Mouse (Mus musculus): ENCODE data around the gene Xpnpep1. TPM values are rescaled to one million over a fixed set of nuclear protein-coding genes. Genes with fewer than 3 reads are reported as not detected.

Gene Xpnpep1
- polyA plus RNA-seq (2015; fragmentation: Nextera tagmentation; extraction: Ambion mirVana): 128 and 135 TPM in 2 replicates

GRCm38 (mm10) chr19:53040164-53041132 is at the start of gene Xpnpep1:
Gene Xpnpep1, minus strand, starts transcription at chr19:53040214.
- no peaks in the 10 kb centered on the region for H3K27me3 ChIP-seq
- H3K27ac ChIP-seq: peak within 1 kb of the TSS; percentile 90
- H3K36me3 ChIP-seq: no peaks in the 10 kb centered on the region
- H3K9ac ChIP-seq: peak within 1 kb of the TSS; percentile 43; the same call in 1 of the 2 replicates
- no peaks in the 10 kb centered on the region for H3K9me3 ChIP-seq (replicated peaks)
- no peak for ATAC-seq (replicated peaks; ENCODE audit: insufficient number of reproducible peaks, insufficient read depth, low FRiP score, low read depth)
- H3K4me1 ChIP-seq (replicated peaks): peaks cover 39% of the 10 kb centered on the region
- WGBS: 71% methylated on average over 23 of the region's 23 CpGs
- H3K4me3 ChIP-seq: peak within 1 kb of the TSS; percentile 93
- peak within 1 kb of the TSS; percentile 80 for H3K4me2 ChIP-seq

DNA sequence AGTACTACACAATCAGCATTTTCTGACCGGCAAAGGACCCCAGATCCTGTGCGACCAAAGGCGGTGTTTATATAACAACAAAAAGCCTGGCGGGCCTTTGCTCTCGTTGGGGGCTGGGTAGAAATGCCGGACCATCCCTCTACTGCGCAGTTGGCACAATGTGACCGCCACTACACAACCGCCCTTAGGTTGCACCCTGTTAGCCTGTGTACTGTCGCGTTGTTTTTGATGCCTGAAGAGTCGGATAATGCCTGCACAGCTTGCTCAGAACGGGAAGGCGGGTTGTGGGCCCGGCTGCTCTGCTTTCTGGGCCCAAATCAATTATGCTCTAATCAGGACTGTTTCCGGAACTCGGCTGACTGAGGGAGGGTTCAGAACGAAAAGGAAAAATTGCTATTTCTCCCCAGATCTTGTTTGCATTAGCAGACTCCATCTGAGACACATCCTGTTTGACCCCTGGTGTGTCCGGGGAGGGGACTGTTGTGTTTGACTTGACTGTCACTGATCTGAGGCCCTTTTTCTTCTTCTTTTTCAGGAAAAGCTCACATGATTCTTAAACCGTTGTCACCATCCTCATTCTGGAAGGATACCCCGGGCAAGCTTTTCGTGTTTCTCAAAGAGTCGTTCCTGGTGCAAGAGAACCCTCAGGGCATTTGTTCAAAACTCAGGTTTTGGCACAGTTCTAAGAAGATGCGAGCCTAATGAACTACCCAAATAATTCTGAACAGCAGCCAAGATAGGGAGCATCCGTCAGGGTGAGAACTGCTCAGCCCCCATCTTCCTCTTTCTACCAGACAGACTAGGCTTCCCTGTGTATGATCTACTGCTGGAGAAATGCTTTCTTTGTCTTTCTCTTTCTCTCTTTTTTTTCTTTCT is 47.5 kb upstream of the Xpnpep1 start:
- peak; percentile 73 for ATAC-seq (replicated peaks; ENCODE audit: insufficient number of reproducible peaks, insufficient read depth, low FRiP score, low read depth)
- no peak overlapping the region for H3K9ac ChIP-seq

DNA sequence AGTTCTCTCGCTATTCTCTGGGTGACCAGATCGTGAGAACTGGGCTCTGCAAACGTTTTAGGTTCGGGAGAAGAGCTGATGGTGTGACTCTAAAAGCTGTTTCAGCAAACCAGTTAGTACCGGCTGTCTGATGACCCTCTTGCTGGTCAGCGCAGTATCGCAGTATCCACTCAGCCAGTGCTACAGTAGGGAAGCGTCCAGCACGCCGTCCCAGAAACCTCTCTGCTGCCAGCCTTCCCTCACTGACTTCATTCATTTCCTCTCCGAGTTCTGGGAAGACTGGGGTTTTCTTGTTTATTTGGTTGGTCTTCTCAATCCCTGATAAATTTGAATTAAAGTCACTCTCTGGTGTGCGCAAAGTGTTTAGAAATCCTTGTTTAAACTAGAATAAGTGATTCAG is 46.8 kb upstream of the Xpnpep1 start:
- Histone ChIP-seq H3K27ac (peak overlapping the region; percentile 82), H3K9ac (no peak overlapping the region), H3K9me3 (replicated peaks) (no peaks in the 10 kb centered on the region), H3K4me2 (peak overlapping the region; percentile 47), H3K36me3 (no peaks in the 10 kb centered on the region), H3K4me3 (no peak overlapping the region), H3K4me1 (replicated peaks) (peaks cover 10% of the 10 kb centered on the region), H3K27me3 (no peaks in the 10 kb centered on the region)
- 38% methylated on average over 12 of the region's 12 CpGs for WGBS
- no peak; the same call in 1 of the 2 replicates for ATAC-seq (replicated peaks; ENCODE audit: insufficient number of reproducible peaks, insufficient read depth, low FRiP score, low read depth)

More for the DNA sequence above, 47.5 kb upstream of the Xpnpep1 start:
- H3K27ac ChIP-seq: peak overlapping the region; percentile 82
- H3K4me2 ChIP-seq: peak overlapping the region; percentile 47
- H3K4me3 ChIP-seq: 0 out of 2 replicates have a peak overlapping the region, but pooled peaks have one; percentile 2
- peaks cover 10% of the 10 kb centered on the region for H3K4me1 ChIP-seq (replicated peaks)
- no peaks in the 10 kb centered on the region for H3K36me3 ChIP-seq
- no peaks in the 10 kb centered on the region for H3K9me3 ChIP-seq (replicated peaks)
- no peaks in the 10 kb centered on the region for H3K27me3 ChIP-seq
- WGBS: 36% methylated on average over 25 of the region's 25 CpGs

DNA sequence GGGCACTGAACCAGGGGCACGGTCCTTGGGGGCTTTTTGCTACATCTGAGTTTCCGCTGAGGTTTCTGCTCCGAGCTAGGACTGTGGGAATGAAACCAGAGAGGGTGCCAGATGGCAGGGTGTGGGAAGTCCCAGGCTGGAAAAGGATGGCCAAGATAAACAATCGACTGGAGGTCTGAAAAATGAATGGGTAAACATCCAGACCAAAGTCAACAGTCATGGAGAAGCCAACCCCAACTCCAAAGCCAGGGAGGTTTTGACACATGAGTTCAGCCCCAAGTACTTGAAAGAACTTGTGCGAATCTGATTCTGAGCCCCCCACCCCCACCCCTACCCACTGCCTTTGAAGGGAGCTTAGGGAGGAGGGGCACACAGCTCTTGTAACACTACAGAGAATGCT is 44.7 kb upstream of the Xpnpep1 start:
- WGBS: 45% methylated on average over 5 of the region's 5 CpGs
- Histone ChIP-seq H3K27ac (peak overlapping the region; percentile 28), H3K27me3 (no peaks in the 10 kb centered on the region), H3K4me1 (replicated peaks) (peaks cover 6% of the 10 kb centered on the region), H3K9ac (no peak overlapping the region), H3K9me3 (replicated peaks) (no peaks in the 10 kb centered on the region), H3K4me3 (no peak overlapping the region), H3K4me2 (no peak overlapping the region), H3K36me3 (no peaks in the 10 kb centered on the region)
- ATAC-seq (replicated peaks; ENCODE audit: insufficient number of reproducible peaks, insufficient read depth, low FRiP score, low read depth): peak; percentile 21

DNA sequence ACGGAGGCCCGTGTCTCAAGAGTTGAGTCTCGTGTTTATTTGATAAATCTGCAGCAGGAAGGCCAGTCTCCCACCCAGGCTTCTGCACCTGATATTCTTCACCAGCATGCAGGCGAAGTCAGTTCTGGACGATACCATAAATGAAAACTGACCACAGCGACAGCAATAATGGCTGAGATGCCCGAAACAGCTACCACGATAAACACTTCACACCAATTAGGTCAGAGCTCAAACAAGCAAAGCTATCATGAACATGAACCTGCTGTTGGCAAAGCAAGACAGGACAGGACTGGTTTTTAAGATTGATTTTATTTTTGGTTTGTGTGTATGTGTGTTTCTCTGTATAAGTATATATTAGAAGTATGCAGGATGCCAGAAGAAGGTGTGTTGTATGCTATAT is 42.8 kb upstream of the Xpnpep1 start:
- Histone ChIP-seq H3K27ac (no peak overlapping the region), H3K9ac (no peak overlapping the region), H3K4me3 (no peak overlapping the region), H3K9me3 (replicated peaks) (no peaks in the 10 kb centered on the region), H3K4me1 (replicated peaks) (peaks cover 5% of the 10 kb centered on the region), H3K4me2 (no peak overlapping the region), H3K36me3 (no peaks in the 10 kb centered on the region), H3K27me3 (no peaks in the 10 kb centered on the region)
- WGBS: 66% methylated on average over 8 of the region's 8 CpGs
- no peak for ATAC-seq (replicated peaks; ENCODE audit: insufficient number of reproducible peaks, insufficient read depth, low FRiP score, low read depth)

- Histone ChIP-seq H3K36me3 (no peaks in the 10 kb centered on the region), H3K9me3 (replicated peaks) (no peaks in the 10 kb centered on the region), H3K27ac (no peak overlapping the region), H3K4me1 (replicated peaks) (peaks cover 8% of the 10 kb centered on the region), H3K27me3 (no peaks in the 10 kb centered on the region), H3K9ac (no peak overlapping the region), H3K4me3 (no peak overlapping the region), H3K4me2 (no peak overlapping the region)
- ATAC-seq (replicated peaks; ENCODE audit: insufficient number of reproducible peaks, insufficient read depth, low FRiP score, low read depth): no peak
- WGBS: 72% methylated on average over 3 of the region's 3 CpGs
These were observed 41.3 kb upstream of the Xpnpep1 start for GRCm38 (mm10) chr19:53081339-53081738.

- no peak overlapping the region for H3K4me2 ChIP-seq
These were observed 40.9 kb upstream of the Xpnpep1 start for GRCm38 (mm10) chr19:53080921-53081320.

DNA sequence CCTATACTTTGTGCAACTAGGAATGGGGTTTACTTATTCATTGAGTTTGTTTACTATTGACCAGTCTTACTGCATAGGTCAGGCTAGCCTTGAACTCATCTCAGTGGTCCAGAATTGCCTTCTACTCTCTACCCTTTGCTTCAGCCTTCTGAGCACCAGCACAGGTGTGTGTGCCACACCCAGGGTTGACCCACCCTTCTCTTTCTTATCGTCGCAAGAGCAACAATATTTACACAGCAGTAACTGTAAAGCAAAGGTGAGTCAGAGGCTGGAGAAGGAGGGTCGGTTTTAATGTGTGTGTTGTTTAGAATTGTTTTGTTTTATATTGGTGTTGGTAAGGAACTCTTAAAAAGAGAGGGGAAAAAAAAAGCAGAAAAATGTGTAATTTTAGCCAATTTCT is 40.5 kb upstream of the Xpnpep1 start:
- H3K4me2 ChIP-seq: no peak overlapping the region
- no peak overlapping the region for H3K9ac ChIP-seq
- H3K27ac ChIP-seq: no peak overlapping the region
- no peaks in the 10 kb centered on the region for H3K27me3 ChIP-seq
- H3K4me3 ChIP-seq: no peak overlapping the region
- H3K36me3 ChIP-seq: no peaks in the 10 kb centered on the region
- H3K4me1 ChIP-seq (replicated peaks): peaks cover 17% of the 10 kb centered on the region
- no peaks in the 10 kb centered on the region for H3K9me3 ChIP-seq (replicated peaks)
- no peak for ATAC-seq (replicated peaks; ENCODE audit: insufficient number of reproducible peaks, insufficient read depth, low FRiP score, low read depth)
- 67% methylated on average over 3 of the region's 3 CpGs for WGBS

More at GRCm38 (mm10) chr19:53080921-53081320, 40.9 kb upstream of the Xpnpep1 start:
- no peaks in the 10 kb centered on the region for H3K36me3 ChIP-seq
- no peak for ATAC-seq (replicated peaks; ENCODE audit: insufficient number of reproducible peaks, insufficient read depth, low FRiP score, low read depth)
- WGBS: 41% methylated on average over 6 of the region's 6 CpGs
- H3K4me1 ChIP-seq (replicated peaks): peaks cover 12% of the 10 kb centered on the region
- no peaks in the 10 kb centered on the region for H3K27me3 ChIP-seq
- no peak overlapping the region for H3K9ac ChIP-seq
- H3K4me3 ChIP-seq: no peak overlapping the region
- H3K9me3 ChIP-seq (replicated peaks): no peaks in the 10 kb centered on the region
- H3K27ac ChIP-seq: no peak overlapping the region

- 89% methylated on average over 11 of the region's 11 CpGs for WGBS
- H3K27me3 ChIP-seq: no peaks in the 10 kb centered on the region
- no peaks in the 10 kb centered on the region for H3K36me3 ChIP-seq
- ATAC-seq (replicated peaks; ENCODE audit: insufficient number of reproducible peaks, insufficient read depth, low FRiP score, low read depth): no peak
- H3K9ac ChIP-seq: no peak overlapping the region
- H3K9me3 ChIP-seq (replicated peaks): no peaks in the 10 kb centered on the region
- peaks cover 17% of the 10 kb centered on the region for H3K4me1 ChIP-seq (replicated peaks)
- H3K4me3 ChIP-seq: no peak overlapping the region
- no peak overlapping the region for H3K27ac ChIP-seq
- no peak overlapping the region for H3K4me2 ChIP-seq
These were observed 40.0 kb upstream of the Xpnpep1 start for GRCm38 (mm10) chr19:53080026-53080425.

GRCm38 (mm10) chr19:53078271-53079085 is 38.5 kb upstream of the Xpnpep1 start:
- Histone ChIP-seq H3K27ac (no peak overlapping the region), H3K9ac (no peak overlapping the region), H3K4me2 (no peak overlapping the region), H3K9me3 (replicated peaks) (no peaks in the 10 kb centered on the region), H3K4me3 (no peak overlapping the region), H3K4me1 (replicated peaks) (peaks cover 17% of the 10 kb centered on the region), H3K27me3 (no peaks in the 10 kb centered on the region), H3K36me3 (no peaks in the 10 kb centered on the region)
- no peak for ATAC-seq (replicated peaks; ENCODE audit: insufficient number of reproducible peaks, insufficient read depth, low FRiP score, low read depth)
- WGBS: 73% methylated on average over 9 of the region's 9 CpGs

Measured in heart, embryonic 15.5 days (tissue).